Mouse (Mus musculus): ENCODE data around the gene Cpsf3. TPM values are rescaled to one million over a fixed set of nuclear protein-coding genes. Genes with fewer than 3 reads are reported as not detected.

The Cpsf3 gene
- total and polyA plus RNA-seq, 3 experiments: 39.8 to 58.2 TPM; not detected in 1

Other genes starting within 250 kb of the Cpsf3 start
- 22.0 and 22.7 TPM in 2 replicates for gene Itgb1bp1, start 893 bp downstream of the Cpsf3 start, total RNA-seq (2012; rRNA removed)
- 10 to 100 TPM in 1 of 2 experiments, not detected in 1; 41.3 TPM for gene Itgb1bp1, start 893 bp downstream of the Cpsf3 start, polyA plus RNA-seq (2012; ENCODE audit: insufficient read depth in 1 of 2, insufficient read length in 2 of 2, low read depth in 1 of 2, low replicate concordance in 2 of 2, missing spikeins in 1 of 2)
- gene Iah1, start 31.0 kb downstream of the Cpsf3 start, total RNA-seq (2012; rRNA removed): 14.2 and 18.7 TPM in 2 replicates
- 10 to 100 TPM in 1 of 2 experiments, not detected in 1; 15.4 TPM for gene Iah1, start 31.0 kb downstream of the Cpsf3 start, polyA plus RNA-seq (2012; ENCODE audit: insufficient read depth in 1 of 2, insufficient read length in 2 of 2, low read depth in 1 of 2, low replicate concordance in 2 of 2, missing spikeins in 1 of 2)
- 14.2 and 14.5 TPM in 2 replicates for gene Adam17, start 88.2 kb downstream of the Cpsf3 start, total RNA-seq (2012; rRNA removed)
- 10 to 100 TPM in 1 of 2 experiments, not detected in 1; 12.9 TPM for gene Adam17, start 88.2 kb downstream of the Cpsf3 start, polyA plus RNA-seq (2012; ENCODE audit: insufficient read depth in 1 of 2, insufficient read length in 2 of 2, low read depth in 1 of 2, low replicate concordance in 2 of 2, missing spikeins in 1 of 2)
- 99.4 and 102 TPM in 2 replicates for gene Ywhaq, start 132.2 kb downstream of the Cpsf3 start, total RNA-seq (2012; rRNA removed)
- 10 to 100 TPM in 1 of 2 experiments, not detected in 1; 99.2 TPM for gene Ywhaq, start 132.2 kb downstream of the Cpsf3 start, polyA plus RNA-seq (2012; ENCODE audit: insufficient read depth in 1 of 2, insufficient read length in 2 of 2, low read depth in 1 of 2, low replicate concordance in 2 of 2, missing spikeins in 1 of 2)

All from MEL (cell line).